Mouse (Mus musculus) cerebellum, adult 8-10 months (tissue): ENCODE measurements at regions not wholly inside any gene's neighbourhood (a gene's known extent, or its start where the extent isn't known, plus 50 kb on each side); places are given as distances from the start of the nearest gene placed in this dataset.
A peak's percentile ranks its signal among the peaks of the same experiment; 100 is the strongest.

Experiments used
- DNase-seq: peaks from one replicate; pipeline ENCODE4 v3.0.0; 2022

GRCm38 (mm10) chr8:80253541-80253940 is 195.7 kb upstream of the Hhip start:
- no peak for DNase-seq

GRCm38 (mm10) chr8:80251595-80251994 is 193.8 kb upstream of the Hhip start:
- DNase-seq = no peak

GRCm38 (mm10) chr8:80250305-80251161 is 192.7 kb upstream of the Hhip start:
- DNase-seq = no peak

- DNase-seq = no peak
Observed at GRCm38 (mm10) chr8:80249762-80250161, 192.0 kb upstream of the Hhip start.

GRCm38 (mm10) chr8:80239879-80240278 is 182.1 kb upstream of the Hhip start:
- DNase-seq = no peak

- DNase-seq = no peak
Observed at GRCm38 (mm10) chr8:80210361-80210760, 152.6 kb upstream of the Hhip start.

- DNase-seq = no peak
Observed at GRCm38 (mm10) chr8:80204678-80205654, 147.2 kb upstream of the Hhip start.

GRCm38 (mm10) chr8:80203769-80204677 is 146.2 kb upstream of the Hhip start:
- DNase-seq = no peak

- no peak for DNase-seq
Observed at GRCm38 (mm10) chr8:80197680-80198079, 139.9 kb upstream of the Hhip start.

- no peak for DNase-seq
Observed at GRCm38 (mm10) chr8:80190510-80190908, 132.7 kb upstream of the Hhip start.

- DNase-seq = no peak
Observed at GRCm38 (mm10) chr8:80189797-80190509, 132.1 kb upstream of the Hhip start.

GRCm38 (mm10) chr8:80185286-80185685 is 127.5 kb upstream of the Hhip start:
- DNase-seq = no peak

GRCm38 (mm10) chr8:80168688-80169087 is 110.9 kb upstream of the Hhip start:
- DNase-seq = no peak

- peak; percentile 2 for DNase-seq
Observed at GRCm38 (mm10) chr8:80149458-80150083, 91.8 kb upstream of the Hhip start.

- no peak for DNase-seq
Observed at GRCm38 (mm10) chr8:80147929-80148328, 90.1 kb upstream of the Hhip start.

- no peak for DNase-seq
Observed at GRCm38 (mm10) chr8:80138481-80138880, 80.7 kb upstream of the Hhip start.

- no peak for DNase-seq
Observed at GRCm38 (mm10) chr8:80120378-80120965, 62.7 kb upstream of the Hhip start.

GRCm38 (mm10) chr8:80117328-80117727 is 59.5 kb upstream of the Hhip start:
- DNase-seq = no peak
